Mouse (Mus musculus): ENCODE data around the gene Whrn. TPM values are rescaled to one million over a fixed set of nuclear protein-coding genes. Genes with fewer than 3 reads are reported as not detected.
A peak's percentile ranks its signal among the peaks of the same experiment; 100 is the strongest.

The Whrn gene
- total and polyA plus RNA-seq, 2 experiments = 0.37 to 0.89 TPM

DNA sequence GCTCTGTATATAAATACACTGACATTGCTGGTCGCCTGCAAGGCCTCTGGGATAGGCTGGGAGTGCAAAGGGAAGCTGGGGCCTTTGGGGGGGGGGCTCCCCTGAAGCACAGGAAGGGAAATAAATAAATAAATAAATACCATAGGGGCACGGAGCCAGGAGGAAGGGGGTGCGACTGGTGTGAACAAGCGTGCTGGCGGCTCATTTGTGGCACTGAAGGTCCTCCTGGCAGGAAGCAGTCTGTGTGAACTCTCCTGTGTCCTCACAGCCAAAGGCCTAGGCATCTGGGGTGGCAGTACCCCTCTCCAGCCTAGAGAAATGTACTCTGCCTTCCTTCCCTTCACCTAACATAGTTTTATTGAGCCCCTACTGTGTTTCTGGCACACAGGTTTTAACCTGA lies 80.8 kb downstream of the Whrn start:
- no peaks in the 10 kb centered on the region for H3K36me3 ChIP-seq (ENCODE audit: control insufficient read depth, insufficient read depth, low read length)
- H3K79me2 ChIP-seq (ENCODE audit: control insufficient read depth, insufficient read depth, low read length) = no peaks in the 10 kb centered on the region
- no peaks in the 10 kb centered on the region for H3K27me3 ChIP-seq (ENCODE audit: control insufficient read depth, insufficient read depth, low read length)
- no peaks in the 10 kb centered on the region for H3K4me1 ChIP-seq (ENCODE audit: control insufficient read depth, insufficient read depth, low read length)
- H3K9ac ChIP-seq (ENCODE audit: low read depth, low read length) = no peak overlapping the region
- DNase-seq (ENCODE audit: extremely low read depth, low read depth, low spot score) = no peak
- TF ChIP-seq CTCF (IDR thresholded peaks at IDR 0.05; ENCODE audit: low read depth, low read length) (no peak), POLR2A (IDR thresholded peaks at IDR 0.05; ENCODE audit: extremely low read depth, insufficient read depth, low read length) (no peak)
- no peak overlapping the region for H3K4me3 ChIP-seq (ENCODE audit: insufficient read depth, low read depth, low read length)
- no peak overlapping the region for H3K27ac ChIP-seq (replicated peaks; ENCODE audit: insufficient read depth, low read depth, low read length)
- WGBS = 65% methylated on average over 5 of the region's 5 CpGs

DNA sequence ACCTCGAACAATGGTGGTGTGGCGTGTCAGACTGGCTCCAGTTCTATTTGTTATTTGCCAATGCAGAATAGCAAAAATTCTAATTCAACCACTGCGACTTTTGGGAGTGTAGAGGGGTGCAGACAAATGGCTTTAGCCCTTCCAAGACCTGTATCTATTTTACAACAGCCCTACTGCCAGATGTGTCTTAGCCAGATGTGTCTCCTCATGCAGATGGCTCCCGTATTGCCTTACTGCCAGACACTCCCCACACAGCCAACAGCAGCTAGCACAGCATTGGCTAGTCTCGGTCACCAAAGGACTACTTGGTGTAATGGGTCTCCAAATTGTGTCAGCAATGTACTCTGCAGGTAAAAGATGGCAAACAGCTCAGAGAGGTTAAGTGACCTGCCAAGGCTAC lies 84.6 kb downstream of the Whrn start:
- Histone ChIP-seq H3K4me1 (ENCODE audit: control insufficient read depth, insufficient read depth, low read length) (no peaks in the 10 kb centered on the region), H3K9ac (ENCODE audit: low read depth, low read length) (no peak overlapping the region), H3K4me3 (ENCODE audit: insufficient read depth, low read depth, low read length) (no peak overlapping the region), H3K36me3 (ENCODE audit: control insufficient read depth, insufficient read depth, low read length) (no peaks in the 10 kb centered on the region), H3K79me2 (ENCODE audit: control insufficient read depth, insufficient read depth, low read length) (no peaks in the 10 kb centered on the region), H3K27ac (replicated peaks; ENCODE audit: insufficient read depth, low read depth, low read length) (no peak overlapping the region), H3K27me3 (ENCODE audit: control insufficient read depth, insufficient read depth, low read length) (no peaks in the 10 kb centered on the region)
- DNase-seq (ENCODE audit: extremely low read depth, low read depth, low spot score) = no peak
- WGBS = 73% methylated on average over 5 of the region's 5 CpGs
- TF ChIP-seq POLR2A (IDR thresholded peaks at IDR 0.05; ENCODE audit: extremely low read depth, insufficient read depth, low read length) = no peak
- no peak for TF ChIP-seq CTCF (IDR thresholded peaks at IDR 0.05; ENCODE audit: low read depth, low read length)

DNA sequence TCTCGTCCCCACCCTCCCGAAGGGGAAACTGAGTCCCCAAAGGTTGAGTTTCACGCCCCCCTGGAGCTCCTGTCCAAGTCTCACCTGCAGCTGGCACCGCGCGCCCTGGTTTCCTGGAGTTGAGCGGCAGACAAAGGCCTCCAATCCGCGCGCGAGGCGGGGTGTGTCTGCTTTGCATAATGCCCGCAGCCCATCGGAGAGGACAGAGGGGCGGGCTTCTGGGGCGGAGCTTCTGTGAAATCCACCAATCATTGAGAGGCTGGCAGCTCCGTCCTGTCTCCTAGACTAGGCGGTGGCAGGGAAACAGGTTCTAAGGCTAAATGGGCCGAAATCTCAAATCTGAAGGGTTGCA lies 85.2 kb downstream of the Whrn start:
- Histone ChIP-seq H3K9ac (ENCODE audit: low read depth, low read length) (peak overlapping the region; percentile 18; the same call in 1 of the 2 replicates), H3K4me1 (ENCODE audit: control insufficient read depth, insufficient read depth, low read length) (no peaks in the 10 kb centered on the region), H3K4me3 (ENCODE audit: insufficient read depth, low read depth, low read length) (peak overlapping the region; percentile 68), H3K79me2 (ENCODE audit: control insufficient read depth, insufficient read depth, low read length) (no peaks in the 10 kb centered on the region), H3K27me3 (ENCODE audit: control insufficient read depth, insufficient read depth, low read length) (no peaks in the 10 kb centered on the region), H3K27ac (replicated peaks; ENCODE audit: insufficient read depth, low read depth, low read length) (no peak overlapping the region), H3K36me3 (ENCODE audit: control insufficient read depth, insufficient read depth, low read length) (no peaks in the 10 kb centered on the region)
- TF ChIP-seq POLR2A (IDR thresholded peaks at IDR 0.05; ENCODE audit: extremely low read depth, insufficient read depth, low read length) (no peak), CTCF (IDR thresholded peaks at IDR 0.05; ENCODE audit: low read depth, low read length) (no peak)
- WGBS = 2% methylated on average over 19 of the region's 19 CpGs
- DNase-seq (ENCODE audit: extremely low read depth, low read depth, low spot score) = peak; percentile 56

DNA sequence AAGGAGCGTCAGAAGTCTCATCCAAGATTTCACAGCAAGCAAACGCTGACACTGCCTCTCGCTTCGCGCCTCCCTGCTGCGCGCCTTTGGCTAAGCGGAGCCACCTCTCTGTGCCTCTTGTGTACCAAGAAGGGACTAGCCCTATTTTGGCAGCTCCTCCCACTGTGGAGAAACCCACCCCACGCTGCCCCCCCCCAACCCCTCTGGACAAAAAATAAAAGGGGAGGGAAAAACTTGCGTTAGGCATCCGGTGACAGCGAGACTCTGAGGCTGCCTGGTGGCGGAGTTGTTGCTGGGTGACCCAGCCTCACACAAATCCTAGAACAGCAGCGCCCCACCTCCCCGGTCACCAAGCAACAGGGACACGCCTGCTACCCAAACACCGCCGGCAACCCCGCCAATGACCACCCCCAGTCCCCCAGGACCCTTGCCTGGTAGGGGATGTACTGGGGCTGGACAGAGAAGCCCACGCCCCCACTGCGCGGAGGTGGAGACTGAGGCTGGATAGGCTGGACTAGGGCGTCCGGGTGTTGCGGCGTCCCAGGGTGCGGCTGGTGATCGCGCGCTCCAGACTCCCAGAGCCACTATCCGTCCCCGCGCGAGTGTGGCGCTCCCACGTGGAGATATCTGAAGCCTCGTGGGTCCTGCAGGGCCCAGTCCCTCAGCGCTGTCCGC lies 85.7 kb downstream of the Whrn start:
- Histone ChIP-seq H3K4me1 (ENCODE audit: control insufficient read depth, insufficient read depth, low read length) (no peaks in the 10 kb centered on the region), H3K27me3 (ENCODE audit: control insufficient read depth, insufficient read depth, low read length) (no peaks in the 10 kb centered on the region), H3K79me2 (ENCODE audit: control insufficient read depth, insufficient read depth, low read length) (no peaks in the 10 kb centered on the region), H3K9ac (ENCODE audit: low read depth, low read length) (peak overlapping the region; percentile 18), H3K4me3 (ENCODE audit: insufficient read depth, low read depth, low read length) (peak overlapping the region; percentile 68), H3K36me3 (ENCODE audit: control insufficient read depth, insufficient read depth, low read length) (no peaks in the 10 kb centered on the region), H3K27ac (replicated peaks; ENCODE audit: insufficient read depth, low read depth, low read length) (no peak overlapping the region)
- DNase-seq (ENCODE audit: extremely low read depth, low read depth, low spot score) = no peak
- 2% methylated on average over 39 of the region's 39 CpGs for WGBS
- no peak for TF ChIP-seq CTCF (IDR thresholded peaks at IDR 0.05; ENCODE audit: low read depth, low read length)
- TF ChIP-seq POLR2A (IDR thresholded peaks at IDR 0.05; ENCODE audit: extremely low read depth, insufficient read depth, low read length) = no peak

DNA sequence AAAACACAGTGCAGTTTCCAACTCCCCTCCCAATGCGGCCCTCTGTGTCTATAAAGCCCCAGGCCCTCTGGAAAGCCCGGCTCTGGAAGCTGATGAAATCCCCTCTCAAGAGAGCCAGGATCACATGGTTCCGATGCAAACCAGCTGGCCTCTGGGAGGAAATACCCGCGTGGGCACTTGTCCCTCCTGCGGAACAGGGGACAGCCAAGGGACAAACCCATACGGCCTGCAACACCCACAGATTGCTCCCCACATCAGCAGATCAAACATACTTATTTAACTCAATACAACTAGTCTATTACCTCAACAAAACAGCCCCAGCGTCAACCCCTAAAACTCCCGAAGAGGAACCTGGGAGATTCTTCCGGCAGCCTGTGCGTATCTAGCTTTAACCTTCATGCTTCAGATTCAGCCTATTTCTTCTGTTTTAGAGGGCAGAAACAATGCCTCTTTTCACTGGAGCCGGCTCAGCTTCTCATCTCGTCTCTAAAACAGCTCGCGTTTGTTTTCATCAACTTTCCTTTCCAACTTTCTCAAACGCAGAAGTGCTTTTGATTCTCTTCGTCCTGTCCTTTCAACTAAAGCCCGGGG lies 86.4 kb downstream of the Whrn start:
- 5% methylated on average over 18 of the region's 18 CpGs for whole genome bisulfite sequencing
- no peak for TF ChIP-seq CTCF (IDR thresholded peaks at IDR 0.05; ENCODE audit: low read depth, low read length)
- TF ChIP-seq POLR2A (IDR thresholded peaks at IDR 0.05; ENCODE audit: extremely low read depth, insufficient read depth, low read length) = no peak
- H3K4me1 ChIP-seq (ENCODE audit: control insufficient read depth, insufficient read depth, low read length) = no peaks in the 10 kb centered on the region
- no peaks in the 10 kb centered on the region for H3K79me2 ChIP-seq (ENCODE audit: control insufficient read depth, insufficient read depth, low read length)
- H3K9ac ChIP-seq (ENCODE audit: low read depth, low read length) = no peak overlapping the region
- no peaks in the 10 kb centered on the region for H3K27me3 ChIP-seq (ENCODE audit: control insufficient read depth, insufficient read depth, low read length)
- peak overlapping the region; percentile 57 for H3K4me3 ChIP-seq (ENCODE audit: insufficient read depth, low read depth, low read length)
- no peaks in the 10 kb centered on the region for H3K36me3 ChIP-seq (ENCODE audit: control insufficient read depth, insufficient read depth, low read length)
- DNase-seq (ENCODE audit: extremely low read depth, low read depth, low spot score) = no peak
- no peak overlapping the region for H3K27ac ChIP-seq (replicated peaks; ENCODE audit: insufficient read depth, low read depth, low read length)

DNA sequence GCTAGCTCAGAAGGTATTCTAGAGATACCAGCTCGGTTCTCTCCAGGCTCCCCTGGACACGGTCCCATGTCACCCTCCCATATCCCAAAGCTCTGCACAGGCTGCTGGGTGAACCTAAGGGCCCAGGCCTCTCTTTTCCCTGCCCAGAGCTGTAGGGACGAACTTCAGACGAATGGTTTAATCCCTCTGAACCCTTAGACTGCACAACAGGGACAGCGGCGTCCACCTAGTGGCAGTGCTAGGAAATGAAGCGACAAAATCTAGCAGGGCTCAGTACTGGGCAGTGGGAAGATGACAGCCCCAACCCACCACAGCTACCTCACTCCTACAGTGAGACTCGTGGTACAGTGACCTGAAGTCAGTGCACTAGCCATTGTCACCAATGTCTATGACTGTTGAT lies 87.1 kb downstream of the Whrn start:
- Histone ChIP-seq H3K9ac (ENCODE audit: low read depth, low read length) (no peak overlapping the region), H3K27ac (replicated peaks; ENCODE audit: insufficient read depth, low read depth, low read length) (no peak overlapping the region), H3K36me3 (ENCODE audit: control insufficient read depth, insufficient read depth, low read length) (no peaks in the 10 kb centered on the region), H3K4me3 (ENCODE audit: insufficient read depth, low read depth, low read length) (no peak overlapping the region), H3K27me3 (ENCODE audit: control insufficient read depth, insufficient read depth, low read length) (no peaks in the 10 kb centered on the region), H3K79me2 (ENCODE audit: control insufficient read depth, insufficient read depth, low read length) (no peaks in the 10 kb centered on the region), H3K4me1 (ENCODE audit: control insufficient read depth, insufficient read depth, low read length) (no peaks in the 10 kb centered on the region)
- TF ChIP-seq CTCF (IDR thresholded peaks at IDR 0.05; ENCODE audit: low read depth, low read length) (peak; percentile 71), POLR2A (IDR thresholded peaks at IDR 0.05; ENCODE audit: extremely low read depth, insufficient read depth, low read length) (no peak)
- 12% methylated on average over 8 of the region's 8 CpGs for WGBS
- DNase-seq (ENCODE audit: extremely low read depth, low read depth, low spot score) = no peak
